Mouse (Mus musculus) liver, embryonic 14.5 days (tissue): ENCODE data around the gene Tmed9.

Experiments used
- CTCF ChIP-seq: IDR thresholded peaks from 2 replicates; pipeline ENCODE4 v1.5.1; 2016; ENCODE audit warnings: antibody characterized with exemption, low read depth, control low read depth
- EP300 ChIP-seq: IDR thresholded peaks from 2 replicates; pipeline ENCODE4 v1.6.1; 2016; ENCODE audit warnings: antibody characterized with exemption, low read depth

DNA sequence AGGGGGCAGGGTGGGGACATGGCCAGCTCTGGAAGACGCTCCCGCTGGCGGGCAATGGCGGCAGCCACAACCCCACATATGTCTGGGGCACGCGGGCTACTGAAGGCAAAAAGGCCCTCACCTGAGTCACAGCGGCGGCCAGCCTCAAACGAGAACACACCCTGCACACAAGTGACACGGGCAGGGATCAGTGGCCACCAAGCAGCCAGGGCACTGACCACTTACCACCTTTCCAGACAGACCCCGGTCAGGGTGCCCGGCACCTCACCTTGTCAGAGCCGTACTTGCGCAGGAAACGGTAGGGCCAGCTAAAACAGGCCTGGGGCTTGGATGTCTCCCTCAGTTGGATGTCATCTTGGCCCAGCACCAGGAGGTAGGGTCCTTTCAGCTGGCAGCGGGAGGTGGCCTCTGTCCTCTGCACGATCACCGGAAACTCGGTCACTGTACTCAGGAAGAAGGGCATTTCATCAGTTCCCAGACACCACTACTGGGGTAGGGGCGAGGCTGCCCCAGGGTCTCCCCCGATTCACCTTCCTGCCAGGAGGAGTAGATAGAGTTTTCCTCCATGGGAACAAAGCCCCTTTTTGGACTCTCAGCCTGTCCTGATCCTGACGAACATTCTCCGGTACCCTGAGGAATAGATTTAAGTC is 49.5 kb upstream of the Tmed9 start:
- no peak for TF ChIP-seq CTCF
- no peak for TF ChIP-seq EP300
